Mouse (Mus musculus) adrenal gland, adult 18-20 months (tissue): ENCODE data around the gene Elfn1. TPM values are rescaled to one million over a fixed set of nuclear protein-coding genes. Genes with fewer than 3 reads are reported as not detected.

ENCODE experiments used
- DNase-seq, 2 experiments: peaks; one replicate each; pipeline ENCODE4 v3.0.0; 2021 to 2022; ENCODE audit warnings: low spot score in 2 of 2
- total RNA-seq, 2 experiments: library from RNA; stranded (reverse); gene quantifications; 1 replicate in 1 of 2; 2 replicates in 1 of 2; pipeline ENCODE4 v1.2.3; 2021

Elfn1 gene
- total RNA-seq, 2 experiments from 2014 or later: 0.10 to 19.6 TPM

DNA sequence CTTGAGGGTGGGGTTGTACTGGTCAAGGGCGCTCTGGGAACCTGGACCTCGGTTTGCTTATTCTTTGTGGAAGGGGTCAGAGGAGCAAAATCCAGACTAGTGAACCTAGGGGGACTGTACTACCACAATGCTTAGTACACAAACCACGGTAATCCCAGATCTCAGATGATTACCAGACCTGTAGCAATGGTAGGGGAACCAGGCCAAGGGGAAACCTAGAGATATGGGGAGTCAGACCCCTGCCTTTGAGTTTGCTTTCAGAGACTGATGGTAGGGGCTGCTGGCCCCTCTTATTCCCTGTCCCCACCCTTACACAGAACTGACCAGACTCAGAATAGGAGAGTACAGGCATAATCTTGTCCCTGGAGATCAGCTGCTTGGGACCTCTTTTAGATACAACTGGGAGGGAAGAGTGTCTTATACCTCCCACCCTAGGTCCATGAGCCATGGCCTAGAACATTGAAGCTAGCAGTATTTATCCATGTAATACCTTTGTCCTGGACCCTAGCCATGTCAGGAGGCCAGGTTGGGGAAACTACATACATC lies 3.1 kb downstream of the Elfn1 start:
- no peak for DNase-seq

DNA sequence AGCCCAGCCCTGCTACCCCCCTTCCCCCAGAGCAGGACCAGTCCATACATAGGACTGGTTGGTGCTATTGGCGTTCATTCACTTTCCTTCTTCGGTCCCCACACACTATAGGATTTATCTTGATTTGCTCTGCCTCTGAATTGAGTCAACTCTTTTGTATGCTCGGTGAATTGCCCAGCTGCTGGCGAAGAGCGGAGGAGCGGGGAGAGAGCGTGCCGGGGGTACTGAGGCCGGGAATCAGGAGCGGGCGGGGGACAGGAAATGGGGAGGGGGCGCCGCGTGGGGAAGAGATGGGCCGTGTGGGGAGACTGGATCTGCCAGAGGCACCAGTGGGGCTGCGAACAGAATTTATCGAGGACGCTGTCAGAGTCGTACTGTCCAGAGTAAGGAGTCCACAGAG lies 3.8 kb downstream of the Elfn1 start:
- DNase-seq: no peak

DNA sequence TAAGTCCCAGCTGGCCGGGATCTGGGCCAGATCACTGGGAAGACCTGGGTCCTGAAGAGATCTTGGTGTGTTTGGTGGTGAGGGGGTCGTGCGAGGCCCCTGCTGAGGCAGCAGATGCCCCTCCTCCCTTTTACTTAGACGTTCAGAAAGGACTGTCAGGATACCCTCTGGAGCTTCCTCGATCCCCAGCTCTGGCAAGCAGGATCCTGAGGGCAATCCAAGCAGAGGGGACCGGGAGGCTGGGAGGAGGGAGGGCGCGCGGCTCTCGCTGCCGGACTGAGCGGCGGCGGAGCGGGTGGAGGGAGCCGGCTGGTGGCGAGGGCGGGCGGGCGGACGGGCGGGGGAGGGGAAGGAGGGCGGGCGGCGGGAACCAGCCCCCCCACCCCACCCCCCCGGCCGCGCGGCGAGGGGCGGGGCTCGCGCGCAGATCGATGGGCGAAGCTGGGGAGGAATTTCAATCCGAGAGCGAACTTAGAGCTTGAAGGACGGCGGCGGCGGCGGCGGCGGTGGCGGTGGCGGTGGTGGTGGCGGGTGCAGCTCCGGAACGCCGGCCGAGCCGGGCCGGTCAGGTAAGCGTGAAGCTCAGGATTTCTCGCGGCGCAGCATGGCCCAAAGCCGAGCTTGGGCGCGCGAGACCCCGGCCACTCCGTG lies 4.5 kb downstream of the Elfn1 start:
- peak in 1 of 2 experiments; percentile 48 for DNase-seq

DNA sequence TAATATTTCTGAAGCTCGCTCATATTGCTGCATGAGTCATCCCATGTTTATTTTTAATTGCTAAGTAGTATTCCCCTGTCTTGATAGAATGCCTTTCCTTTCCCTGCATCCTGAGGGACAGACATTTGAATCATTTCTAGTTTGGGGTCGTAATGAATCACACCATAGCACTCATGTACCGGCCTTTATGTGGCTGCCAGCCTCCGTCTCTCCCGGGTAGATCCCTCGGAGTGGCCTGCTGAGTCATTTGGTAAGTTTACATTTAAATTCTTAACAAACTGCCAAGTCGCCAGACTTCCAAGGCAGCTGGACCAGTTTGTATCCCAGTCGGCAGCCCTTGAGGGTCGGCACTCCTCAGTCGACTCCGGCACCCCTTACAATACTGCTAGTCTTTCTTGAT lies 13.9 kb downstream of the Elfn1 start:
- DNase-seq: no peak

DNA sequence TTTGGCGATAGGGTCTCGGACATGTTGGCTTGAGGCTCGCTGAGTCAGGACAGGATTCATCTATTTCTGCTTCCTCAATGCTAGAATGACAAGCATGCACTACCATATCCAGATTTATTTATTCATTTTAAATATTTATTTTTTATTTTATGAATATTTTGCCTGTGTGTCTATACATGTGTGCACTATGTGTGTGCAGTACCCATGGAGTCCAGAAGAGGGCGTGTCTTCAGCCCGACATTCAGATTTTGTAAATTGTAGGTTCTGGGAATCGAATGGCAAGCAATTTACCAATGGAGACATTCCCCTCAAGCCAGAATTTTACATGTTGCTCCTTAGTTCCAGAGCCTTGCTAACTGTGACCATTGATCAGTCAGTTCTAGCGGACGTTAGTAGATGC lies 16.1 kb downstream of the Elfn1 start:
- DNase-seq: no peak

DNA sequence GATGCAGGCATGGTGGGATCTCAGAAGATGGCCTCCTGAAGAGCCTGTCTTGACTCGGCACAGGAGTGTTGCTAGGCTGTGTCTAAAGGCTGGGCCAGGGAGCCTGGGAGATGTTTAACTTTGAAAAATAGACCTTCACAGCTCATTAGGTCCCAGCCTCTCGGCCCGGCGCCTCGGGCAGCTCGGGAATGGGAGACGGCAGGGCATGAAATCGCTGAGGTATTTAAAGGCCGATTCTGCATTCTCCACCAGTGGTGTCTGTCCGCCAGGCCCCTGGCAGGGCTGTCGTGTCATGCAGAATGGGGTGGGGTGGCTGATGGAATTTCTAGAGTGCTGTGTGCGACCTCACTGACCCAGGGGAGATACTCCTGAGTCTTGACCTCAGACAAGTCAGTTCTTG lies 22.4 kb downstream of the Elfn1 start:
- DNase-seq: no peak

DNA sequence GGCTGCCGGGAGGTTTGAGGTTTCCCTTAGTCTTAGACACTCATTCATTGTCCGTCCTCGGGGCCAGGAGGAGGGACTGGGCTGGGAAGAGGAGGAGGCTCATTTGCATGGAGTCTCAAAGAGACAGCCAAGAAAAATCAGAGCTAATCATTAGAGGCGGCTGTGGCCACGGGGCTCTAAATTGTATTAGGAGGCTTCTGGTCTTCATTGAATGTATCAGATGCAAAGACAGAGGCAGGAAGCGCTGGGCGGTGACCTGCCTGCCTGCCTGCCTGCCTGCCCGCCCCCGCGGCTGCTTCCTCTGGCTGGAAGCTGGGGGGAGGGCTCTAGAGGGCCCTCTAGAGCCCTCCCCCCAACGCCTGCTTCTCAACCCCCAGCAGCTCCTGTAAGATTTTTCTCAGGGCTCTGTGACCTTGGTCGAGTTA lies 23.2 kb downstream of the Elfn1 start:
- no peak for DNase-seq

DNA sequence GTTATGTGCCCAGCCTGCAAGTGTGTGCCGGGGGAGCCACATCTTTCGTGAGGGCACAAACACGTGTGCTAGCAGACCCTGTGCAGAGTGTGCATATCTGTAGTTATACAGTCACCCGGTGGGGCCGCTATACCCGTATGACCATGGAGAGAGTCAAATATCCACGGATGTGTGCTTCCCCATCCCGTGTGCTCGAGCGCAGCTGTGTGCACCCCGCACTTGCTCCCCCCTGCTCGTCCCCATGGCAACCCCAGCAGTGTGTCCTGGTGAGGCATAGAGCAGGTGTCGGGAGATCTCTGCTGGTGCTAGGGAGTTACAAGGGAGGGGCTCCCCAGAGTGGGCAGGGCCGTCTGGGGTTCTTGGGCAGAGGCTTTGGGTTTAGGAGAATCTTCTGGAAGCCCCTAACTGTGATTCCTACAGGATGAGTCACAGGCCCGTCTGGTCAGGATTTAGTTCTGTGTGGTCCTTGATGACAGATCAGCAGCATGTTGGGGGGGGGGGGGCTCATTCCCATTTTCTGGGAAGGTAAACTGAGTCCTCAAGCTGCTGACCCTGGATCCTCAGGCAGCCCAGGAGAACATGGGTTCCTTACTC lies 24.3 kb downstream of the Elfn1 start:
- DNase-seq: no peak

DNA sequence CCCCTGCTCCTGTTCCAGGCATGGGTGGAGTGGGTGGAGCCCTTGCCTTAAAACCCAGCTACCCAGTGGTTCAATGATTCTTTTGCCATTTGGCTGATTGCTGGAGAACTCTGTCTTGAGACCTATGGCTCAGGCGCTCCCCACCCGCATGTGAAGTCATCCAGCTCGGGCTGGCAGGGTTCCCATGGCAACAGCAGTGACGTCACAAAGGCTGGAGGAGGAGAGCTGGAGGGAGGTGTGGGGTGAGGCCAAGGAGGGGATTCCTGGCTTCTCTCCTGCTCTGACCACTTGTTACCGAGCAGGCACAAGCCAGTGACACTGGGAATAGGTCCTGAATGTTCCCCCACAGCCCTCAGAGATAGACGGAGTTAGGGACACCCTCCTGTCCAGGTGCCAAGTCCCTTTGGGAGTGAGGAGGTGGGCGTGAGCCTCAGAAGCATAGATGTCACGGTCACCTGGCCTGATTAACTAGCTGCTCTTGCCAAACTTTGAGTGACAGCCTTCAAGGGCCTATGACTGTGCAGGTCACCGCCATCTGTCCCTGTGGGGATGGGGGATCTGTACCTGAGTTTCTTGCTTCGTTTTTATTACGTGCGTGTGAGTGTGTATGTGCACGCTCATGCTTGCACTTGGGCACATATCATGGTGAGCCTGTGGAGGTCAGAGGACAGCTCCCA lies 25.0 kb downstream of the Elfn1 start:
- DNase-seq: peak; percentile 62 to 77

DNA sequence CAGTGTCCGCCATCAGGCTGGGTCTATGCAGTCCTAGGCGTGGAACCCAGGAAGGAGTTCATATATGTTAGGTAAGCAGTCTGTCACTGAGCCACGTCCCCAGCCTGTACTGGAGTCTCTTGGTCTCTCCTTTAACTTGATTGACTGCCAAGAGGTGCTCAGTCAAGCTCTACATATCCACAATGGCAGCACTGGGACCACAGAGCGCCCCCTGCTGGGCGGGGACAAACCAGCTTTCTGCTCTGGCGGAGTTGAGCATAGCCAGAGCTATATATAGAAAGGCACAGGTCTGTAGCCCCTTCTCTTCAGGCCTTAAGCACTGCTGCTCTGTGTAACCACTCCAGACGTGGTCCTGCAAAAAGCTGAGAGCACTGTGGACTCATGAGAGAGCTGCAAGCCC lies 25.7 kb downstream of the Elfn1 start:
- peak; percentile 57 to 66 for DNase-seq

DNA sequence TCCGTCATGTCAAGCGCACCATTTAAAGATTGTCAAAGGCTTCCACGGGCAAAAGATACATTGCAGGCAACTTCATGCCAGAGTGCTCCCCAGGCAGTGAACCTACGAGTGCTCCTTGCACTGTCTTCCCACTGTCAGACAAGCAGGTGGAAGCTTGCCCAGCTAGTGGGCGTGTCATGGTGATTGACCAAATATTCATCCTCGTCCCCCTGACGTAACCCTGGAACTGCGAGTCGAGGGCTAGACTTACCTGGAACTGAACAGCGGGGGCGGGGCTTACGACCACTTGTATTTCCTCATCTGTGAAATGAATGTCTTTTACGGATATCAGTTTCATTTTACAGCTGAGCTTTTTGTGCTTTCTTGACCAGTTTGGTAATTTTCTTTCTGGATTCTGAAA lies 28.7 kb downstream of the Elfn1 start:
- no peak for DNase-seq

DNA sequence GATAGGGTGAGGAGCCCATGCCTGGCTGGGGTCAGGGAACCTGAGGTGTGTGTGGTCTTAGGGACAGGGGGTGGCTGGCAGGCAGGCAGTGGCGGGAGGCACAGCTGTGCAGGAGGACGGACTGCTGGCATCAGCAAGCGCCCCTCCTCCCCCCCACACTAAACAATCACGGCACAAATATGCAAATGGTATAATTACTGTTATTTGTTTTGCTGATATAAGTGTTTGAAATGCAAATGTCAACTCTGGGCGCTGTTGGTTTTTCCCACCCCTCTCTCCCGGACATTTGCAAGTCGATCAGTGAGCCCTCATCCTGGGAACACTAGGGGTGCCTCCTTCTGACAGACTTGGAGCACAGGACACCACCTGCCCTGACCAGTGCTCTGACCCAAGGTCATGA lies 37.0 kb downstream of the Elfn1 start:
- no peak for DNase-seq

DNA sequence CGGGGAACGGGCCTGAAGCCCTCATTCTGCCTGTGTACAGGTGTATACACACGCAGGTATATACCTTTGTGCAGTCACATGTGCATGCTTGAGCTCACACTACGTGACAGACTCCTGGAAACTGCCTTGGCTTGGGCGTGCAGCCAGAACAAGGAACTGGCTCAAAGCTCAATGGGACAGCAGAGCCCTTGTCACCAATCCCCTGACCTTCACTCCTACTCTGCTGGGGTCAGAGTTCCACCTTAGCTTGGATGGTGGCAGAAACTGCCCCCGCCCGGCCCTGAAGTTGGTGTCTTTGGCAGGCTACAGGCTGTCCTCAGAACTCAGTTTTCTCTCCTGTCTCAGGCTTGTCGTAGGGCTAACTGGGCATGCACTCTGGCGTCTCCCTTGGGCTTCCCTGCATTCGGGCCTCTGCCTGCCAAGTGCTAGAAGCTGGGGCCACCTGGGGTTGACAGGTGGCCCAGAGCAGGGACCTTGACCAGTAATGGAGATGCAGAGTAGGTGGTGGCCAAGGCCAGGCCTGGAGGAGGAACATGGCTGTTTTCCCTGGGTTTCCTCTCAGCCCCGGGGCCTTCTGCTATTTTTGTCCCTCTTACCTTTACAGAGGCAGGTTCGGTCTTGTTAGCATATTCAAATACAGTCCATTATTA lies 38.1 kb downstream of the Elfn1 start:
- no peak for DNase-seq

DNA sequence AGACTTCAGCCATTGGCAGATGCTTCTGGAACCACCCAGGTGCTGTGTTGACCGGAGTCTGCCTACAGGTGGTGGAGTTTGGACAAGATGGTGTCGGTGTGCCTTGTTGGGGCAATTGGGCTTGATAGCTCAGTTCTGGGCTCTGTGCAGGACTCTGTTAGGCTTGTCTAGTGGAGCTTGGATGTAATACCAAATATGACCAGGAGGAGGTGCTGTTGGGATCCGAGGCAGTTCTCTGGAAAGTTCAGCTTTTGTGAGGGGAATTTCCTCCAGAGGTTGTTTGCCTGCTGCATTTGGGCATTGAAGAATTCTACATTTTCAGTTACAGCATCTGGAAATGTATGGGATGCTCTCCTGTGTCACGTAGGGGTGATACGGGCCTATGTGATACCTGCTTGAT lies 39.7 kb downstream of the Elfn1 start:
- no peak for DNase-seq

DNA sequence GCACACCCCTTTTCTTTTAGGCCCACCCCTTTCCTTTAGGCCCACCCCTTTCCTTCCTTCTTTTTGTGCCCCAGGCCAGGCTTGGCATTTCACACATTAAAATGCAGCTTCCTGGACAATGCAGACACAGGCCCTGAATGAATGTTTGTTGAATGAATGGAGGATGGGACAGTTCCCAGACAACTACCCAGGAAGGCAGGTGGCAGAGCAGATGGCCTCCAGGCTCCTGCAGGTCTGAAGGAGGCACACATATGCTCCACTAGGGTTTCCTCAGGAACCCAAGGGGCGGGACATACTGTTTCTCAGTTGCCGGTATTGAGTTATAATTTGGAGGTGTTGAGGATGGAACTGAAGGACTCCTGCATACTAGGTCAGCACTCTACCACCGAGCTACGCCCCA lies 40.8 kb downstream of the Elfn1 start:
- no peak for DNase-seq

DNA sequence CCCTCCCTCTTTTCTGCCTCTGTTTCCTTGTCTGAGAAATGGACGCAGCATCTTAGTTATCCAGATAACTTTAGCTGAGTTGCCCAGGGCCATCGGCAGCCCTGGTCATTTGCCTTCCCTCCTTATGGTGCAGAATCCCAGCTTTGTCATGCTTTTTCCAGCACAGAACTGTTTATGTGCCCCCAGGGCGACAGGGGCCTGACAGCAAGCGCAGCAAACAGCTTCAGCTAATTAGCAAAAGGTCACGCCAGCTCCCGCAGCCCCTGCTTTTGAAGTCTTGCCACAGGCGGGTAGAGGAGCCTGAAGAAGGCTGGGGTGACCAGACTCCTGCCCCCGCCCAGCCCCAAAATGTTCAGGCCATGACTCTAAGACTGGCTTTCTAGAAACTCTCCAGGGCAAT lies 41.6 kb downstream of the Elfn1 start:
- no peak for DNase-seq

DNA sequence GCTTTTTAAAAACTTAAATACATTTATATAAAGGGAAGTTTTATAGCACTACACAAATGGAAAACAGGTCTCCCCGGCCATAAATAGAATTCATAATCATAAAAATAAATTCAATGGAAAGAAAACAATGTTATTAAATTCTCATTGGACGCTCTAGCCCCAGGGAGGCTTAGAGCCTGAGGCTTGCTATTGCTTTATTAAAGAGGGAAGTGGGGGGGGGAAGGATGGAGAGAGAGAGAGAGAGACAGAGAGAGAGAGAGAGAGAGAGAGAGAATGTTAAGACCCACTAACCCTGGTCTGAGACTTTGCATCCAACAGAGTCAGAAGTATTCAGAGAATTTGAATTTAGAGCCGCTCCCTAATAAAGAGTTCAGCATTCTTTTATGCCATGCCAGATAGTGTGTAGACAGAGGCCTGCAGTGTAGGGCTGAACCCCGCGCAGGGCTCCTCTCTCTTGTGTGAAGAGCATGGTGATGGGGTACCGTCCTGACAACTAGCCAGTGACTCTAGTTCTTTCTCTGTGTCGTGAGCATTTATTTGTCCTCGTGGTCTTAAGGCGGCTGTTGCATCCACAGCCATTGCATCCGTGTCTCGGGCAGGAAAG lies 42.3 kb downstream of the Elfn1 start:
- DNase-seq: no peak

DNA sequence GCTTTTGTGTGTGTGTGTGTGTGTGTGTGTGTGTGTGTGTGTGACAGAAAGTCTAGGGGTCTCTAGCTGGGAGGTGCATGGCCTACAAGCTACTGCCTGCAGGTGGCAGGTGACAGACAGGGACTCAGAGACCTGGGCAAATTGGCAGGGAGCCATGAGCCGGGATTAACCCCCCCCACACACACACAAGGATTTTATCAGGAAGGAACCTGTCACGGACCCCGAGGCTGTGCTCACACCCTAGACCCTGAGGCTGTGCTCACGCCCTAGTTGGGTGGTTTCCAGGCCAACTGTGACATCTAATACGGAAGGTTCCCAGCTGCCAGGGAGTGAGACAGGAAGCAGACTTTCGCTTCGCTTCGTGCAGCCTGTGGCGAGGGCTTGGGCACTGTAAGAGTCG lies 49.1 kb downstream of the Elfn1 start:
- DNase-seq: no peak

DNA sequence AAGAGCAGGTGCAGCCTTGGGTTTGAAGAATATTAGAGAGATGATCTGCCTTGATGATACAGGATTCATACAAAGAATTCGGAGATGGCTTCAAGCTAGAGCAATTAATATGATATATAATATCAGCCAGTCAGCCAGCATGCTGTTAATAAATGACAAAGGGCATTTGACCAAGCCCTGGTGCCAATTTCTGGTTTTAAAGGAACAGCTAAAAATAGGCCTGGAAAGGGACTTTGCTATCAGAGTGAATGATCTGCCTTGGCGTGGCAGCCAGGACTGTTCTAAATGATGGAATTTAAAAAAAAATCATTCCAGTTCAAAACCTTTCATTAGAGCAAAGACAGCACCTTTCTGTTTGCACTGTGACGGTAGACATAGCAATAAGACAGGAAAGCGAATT lies 52.0 kb downstream of the Elfn1 start:
- DNase-seq: no peak

DNA sequence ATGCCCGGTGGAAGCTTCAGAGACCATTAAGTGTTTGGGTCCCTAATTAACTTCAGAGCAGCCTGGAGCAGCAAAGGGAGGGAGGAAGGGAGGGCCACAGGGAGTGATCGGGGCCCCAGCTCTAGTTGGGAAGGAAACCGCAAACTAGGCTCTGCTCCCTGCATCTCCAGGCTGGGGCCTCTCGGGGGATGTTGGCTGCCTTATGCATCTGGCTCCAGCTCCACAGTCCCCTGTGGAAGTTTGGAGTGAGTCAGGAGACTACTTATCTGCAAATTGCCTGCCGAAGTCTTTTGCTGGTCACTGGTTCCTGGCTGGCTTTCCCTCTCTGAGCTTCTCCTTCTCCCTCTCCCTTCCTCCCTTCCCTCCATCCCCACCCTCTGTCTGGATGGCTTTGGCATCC lies 56.6 kb downstream of the Elfn1 start:
- DNase-seq: no peak

DNA sequence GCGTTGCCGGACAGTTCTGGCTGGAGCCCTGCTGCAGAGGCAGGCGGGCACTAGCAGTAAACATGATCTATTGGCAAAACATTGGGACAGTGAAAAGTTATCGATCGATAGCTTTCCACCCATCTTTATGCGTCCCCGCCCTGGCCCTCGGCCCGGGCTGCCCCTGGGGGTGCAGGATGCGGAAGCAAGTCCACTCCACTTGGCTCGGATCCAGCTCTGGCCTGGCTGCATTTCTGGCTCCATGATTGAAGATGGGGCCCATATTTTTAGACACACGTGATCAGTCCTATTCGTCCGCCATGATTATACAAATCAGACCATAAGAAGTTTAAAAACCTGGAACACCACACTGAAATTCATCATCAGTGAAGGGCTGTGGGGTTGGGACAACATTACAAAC lies 57.9 kb downstream of the Elfn1 start:
- DNase-seq: no peak
